Mouse (Mus musculus) intestine, embryonic 14.5 days (tissue): ENCODE data around the gene Ushbp1. TPM values are rescaled to one million over a fixed set of nuclear protein-coding genes. Genes with fewer than 3 reads are reported as not detected.
A peak's percentile ranks its signal among the peaks of the same experiment; 100 is the strongest.

Experiments
- ATAC-seq: fragments of 200-750 bp; cut with Nextera tagmentation; replicated peaks from 2 replicates; pipeline ENCODE4 v1.8.0; 2017; ENCODE audit warnings: low read depth, moderate number of reproducible peaks, moderate TSS enrichment, moderate library complexity; ENCODE audit not compliant: low FRiP score, low TSS enrichment
- DNase-seq: peaks from one replicate; pipeline ENCODE4 v3.0.0-alpha.2; 2018; ENCODE audit warnings: low spot score
- H3K27ac ChIP-seq: fragments of 300-500 bp; sonication (generic); 2 replicates; pipeline ENCODE4 v1.5.1; 2014; ENCODE audit warnings: low read depth, mild to moderate bottlenecking, control low read depth
- H3K27me3 ChIP-seq: fragments of 300-500 bp; sonication (generic); replicated peaks from 2 replicates; pipeline ENCODE4 v1.6.1; 2014; ENCODE audit warnings: low read length, control low read depth; ENCODE audit not compliant: control insufficient read depth, insufficient read depth
- H3K36me3 ChIP-seq: fragments of 300-500 bp; sonication (generic); 2 replicates; pipeline ENCODE4 v1.6.1; 2014; ENCODE audit warnings: low read length, control low read depth; ENCODE audit not compliant: control insufficient read depth, insufficient read depth
- H3K4me1 ChIP-seq: fragments of 300-500 bp; sonication (generic); replicated peaks from 2 replicates; pipeline ENCODE4 v1.6.1; 2014; ENCODE audit warnings: low read length, control low read depth, mixed read lengths; ENCODE audit not compliant: control insufficient read depth, insufficient read depth
- H3K4me2 ChIP-seq: fragments of 300-500 bp; sonication (generic); 2 replicates; pipeline ENCODE4 v1.6.1; 2014; ENCODE audit warnings: low read length
- H3K4me3 ChIP-seq: fragments of 300-500 bp; sonication (generic); 2 replicates; pipeline ENCODE4 v1.5.1; 2014; ENCODE audit warnings: low read depth, low read length, control low read depth, mixed read lengths
- H3K9ac ChIP-seq: fragments of 300-500 bp; sonication (generic); 2 replicates; pipeline ENCODE4 v1.6.1; 2014; ENCODE audit warnings: mild to moderate bottlenecking, low read length
- H3K9me3 ChIP-seq: fragments of 300-500 bp; sonication (generic); 2 replicates; pipeline ENCODE4 v1.6.1; 2016; ENCODE audit warnings: low read length, control low read depth; ENCODE audit not compliant: control insufficient read depth
- WGBS: fragments of 180-500 bp; shearing (Covaris S2); extraction: QIAGEN DNeasy Blood & Tissue Kit; methylation state at CpG from one replicate; pipeline ENCODE4 v1.1.7; 2014; 5-methylcytosine and 5-hydroxymethylcytosine counted together
- polyA plus RNA-seq: library from polyadenylated mRNA; unstranded; fragments of >200 nt; fragmentation: Nextera tagmentation; extraction: Ambion mirVana; gene quantifications from 2 replicates; pipeline ENCODE4 v1.2.1, GENCODE M21; 2014

Gene Ushbp1
- polyA plus RNA-seq, 1 experiment from 2014 or later = 8.3 TPM

DNA sequence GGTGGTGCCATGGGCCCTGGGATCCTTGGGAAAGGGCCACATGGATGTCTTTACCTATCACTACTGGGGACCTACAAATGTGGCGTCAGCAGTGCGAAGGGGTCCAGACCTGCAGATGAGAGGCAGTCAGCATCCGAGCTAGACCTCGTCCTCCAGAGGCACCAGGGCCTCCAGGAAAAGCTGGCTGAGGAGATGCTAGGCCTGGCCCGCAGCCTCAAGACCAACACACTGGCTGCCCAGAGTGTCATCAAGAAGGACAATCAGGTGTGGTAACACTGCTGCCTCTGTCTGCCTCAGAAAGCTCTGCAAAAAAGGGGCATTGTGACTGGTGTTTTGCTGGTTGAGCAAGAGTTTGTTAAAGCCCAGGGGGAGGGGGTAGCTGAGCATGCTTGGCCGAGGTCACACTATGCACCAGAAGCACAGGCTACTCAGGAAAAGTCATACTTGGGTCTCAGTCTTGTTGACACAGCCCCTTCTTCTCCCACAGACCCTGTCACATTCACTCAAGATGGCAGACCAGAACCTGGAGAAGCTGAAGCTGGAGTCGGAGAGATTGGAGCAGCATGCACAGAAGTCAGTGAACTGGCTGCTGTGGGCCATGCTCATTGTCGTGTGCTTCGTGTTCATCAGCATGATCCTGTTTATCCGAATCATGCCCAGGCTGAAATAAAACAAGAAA is 26.4 kb downstream of the Ushbp1 start:
- Histone ChIP-seq H3K9ac (no peak overlapping the region), H3K4me2 (no peak overlapping the region), H3K4me3 (no peak overlapping the region), H3K9me3 (no peaks in the 10 kb centered on the region), H3K27ac (no peak overlapping the region), H3K27me3 (no peaks in the 10 kb centered on the region), H3K4me1 (peaks cover 11% of the 10 kb centered on the region), H3K36me3 (peaks cover 27% of the 10 kb centered on the region)
- no peak for DNase-seq
- 92% methylated on average over 10 of the region's 10 CpGs for WGBS
- no peak for ATAC-seq

GRCm38 (mm10) chr8:71368366-71368765 is 27.2 kb downstream of the Ushbp1 start:
- Histone ChIP-seq H3K36me3 (peaks cover 19% of the 10 kb centered on the region; the same call in 1 of the 2 replicates), H3K4me1 (peaks cover 11% of the 10 kb centered on the region), H3K27ac (0 out of 2 replicates have a peak overlapping the region, but pooled peaks have one; percentile 88), H3K9me3 (no peaks in the 10 kb centered on the region), H3K9ac (no peak overlapping the region; the same call in 1 of the 2 replicates), H3K4me2 (peak overlapping the region; percentile 71), H3K4me3 (0 out of 2 replicates have a peak overlapping the region, but pooled peaks have one; percentile 66), H3K27me3 (no peaks in the 10 kb centered on the region)
- no peak for ATAC-seq
- no peak for DNase-seq

GRCm38 (mm10) chr8:71367529-71368176 is 27.9 kb downstream of the Ushbp1 start:
- H3K36me3 ChIP-seq = peaks cover 12% of the 10 kb centered on the region; the same call in 1 of the 2 replicates
- WGBS = 41% methylated on average over 17 of the region's 17 CpGs
- no peak; the same call in 1 of the 2 replicates for ATAC-seq
- peak overlapping the region; percentile 66 for H3K4me3 ChIP-seq
- DNase-seq = no peak
- no peaks in the 10 kb centered on the region for H3K9me3 ChIP-seq
- H3K9ac ChIP-seq = peak overlapping the region; percentile 64
- H3K4me2 ChIP-seq = peak overlapping the region; percentile 71
- H3K27me3 ChIP-seq = no peaks in the 10 kb centered on the region
- peak overlapping the region; percentile 88 for H3K27ac ChIP-seq
- H3K4me1 ChIP-seq = peaks cover 11% of the 10 kb centered on the region

GRCm38 (mm10) chr8:71366771-71367528 is 28.7 kb downstream of the Ushbp1 start, which contains the start of gene Use1:
TSS of gene Use1 (plus strand) at chr8:71366848.
- Histone ChIP-seq H3K27me3 (no peaks in the 10 kb centered on the region), H3K4me1 (peaks cover 11% of the 10 kb centered on the region), H3K9ac (peak within 1 kb of the TSS; percentile 64), H3K4me3 (peak within 1 kb of the TSS; percentile 66), H3K27ac (peak within 1 kb of the TSS; percentile 88), H3K36me3 (peaks cover 11% of the 10 kb centered on the region; the same call in 1 of the 2 replicates), H3K9me3 (no peaks in the 10 kb centered on the region), H3K4me2 (peak within 1 kb of the TSS; percentile 71)
- WGBS = under 1% methylated on average over 56 of the region's 56 CpGs
- ATAC-seq (peak; percentile 74), DNase-seq (peak; percentile 96)

DNA sequence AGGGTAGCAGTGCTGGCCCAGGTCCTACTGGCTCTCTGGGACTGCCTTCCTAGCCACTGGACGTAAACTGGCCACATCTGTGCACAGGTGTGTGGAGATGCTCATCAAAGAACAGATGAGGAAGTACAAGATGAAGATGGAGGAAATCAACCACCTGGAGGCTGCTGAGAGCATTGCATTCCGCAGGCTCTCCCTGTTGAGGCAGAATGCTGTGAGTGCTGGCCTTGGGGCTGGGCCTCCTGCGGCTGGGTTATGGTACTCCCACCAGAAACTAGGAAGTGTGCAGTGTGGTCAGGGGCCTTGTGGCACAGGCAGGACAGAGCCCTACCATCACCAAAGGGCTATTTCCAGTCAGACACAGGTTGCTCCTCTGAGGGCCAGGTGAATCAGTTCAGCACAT is 37.6 kb downstream of the Ushbp1 start:
- ATAC-seq (no peak), DNase-seq (no peak)
- 80% methylated on average over 3 of the region's 3 CpGs for WGBS
- no peak overlapping the region for H3K9ac ChIP-seq
- H3K27ac ChIP-seq = no peak overlapping the region
- H3K9me3 ChIP-seq = no peaks in the 10 kb centered on the region
- H3K4me1 ChIP-seq = no peaks in the 10 kb centered on the region
- no peak overlapping the region for H3K4me2 ChIP-seq
- H3K36me3 ChIP-seq = peaks cover 80% of the 10 kb centered on the region
- no peak overlapping the region for H3K4me3 ChIP-seq
- H3K27me3 ChIP-seq = no peaks in the 10 kb centered on the region

- 92% methylated on average over 1 of the region's 1 CpGs for WGBS
- Histone ChIP-seq H3K4me3 (no peak overlapping the region), H3K9ac (no peak overlapping the region), H3K4me2 (no peak overlapping the region), H3K27ac (no peak overlapping the region), H3K4me1 (no peaks in the 10 kb centered on the region), H3K27me3 (no peaks in the 10 kb centered on the region), H3K36me3 (peaks cover 87% of the 10 kb centered on the region), H3K9me3 (no peaks in the 10 kb centered on the region)
- ATAC-seq = no peak
- DNase-seq = no peak
These were observed 44.1 kb downstream of the Ushbp1 start for GRCm38 (mm10) chr8:71351520-71351919.

- no peak overlapping the region for H3K4me2 ChIP-seq
- peaks cover 87% of the 10 kb centered on the region for H3K36me3 ChIP-seq
- ATAC-seq = no peak
- 71% methylated on average over 3 of the region's 3 CpGs for WGBS
- no peaks in the 10 kb centered on the region for H3K27me3 ChIP-seq
- H3K4me3 ChIP-seq = no peak overlapping the region
- H3K27ac ChIP-seq = no peak overlapping the region
- DNase-seq = no peak
- H3K9ac ChIP-seq = no peak overlapping the region
- H3K4me1 ChIP-seq = no peaks in the 10 kb centered on the region
- H3K9me3 ChIP-seq = no peaks in the 10 kb centered on the region
These were observed 44.5 kb downstream of the Ushbp1 start for GRCm38 (mm10) chr8:71351117-71351516.

DNA sequence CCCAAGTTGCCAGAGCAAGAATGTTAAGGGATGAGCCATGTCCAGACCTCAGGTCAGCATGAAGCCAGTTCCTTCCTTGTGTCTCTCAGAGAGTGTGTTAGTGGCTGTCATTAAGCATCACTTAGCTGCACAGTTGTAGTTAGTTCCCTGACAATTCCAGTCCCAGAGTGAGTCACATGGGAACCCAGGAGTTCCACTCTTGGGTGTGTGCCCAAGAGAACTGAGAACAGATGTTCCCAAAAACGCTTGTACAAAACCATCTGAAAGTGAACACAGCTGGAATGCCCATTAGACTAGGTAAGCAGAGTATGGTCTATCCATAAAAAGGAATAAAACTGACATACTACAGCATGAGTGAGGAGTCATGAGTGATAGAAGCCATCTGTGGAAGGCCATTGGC is 49.0 kb downstream of the Ushbp1 start:
- Histone ChIP-seq H3K27me3 (no peaks in the 10 kb centered on the region), H3K36me3 (peaks cover 89% of the 10 kb centered on the region), H3K4me3 (no peak overlapping the region), H3K9me3 (no peaks in the 10 kb centered on the region), H3K9ac (no peak overlapping the region), H3K4me1 (no peaks in the 10 kb centered on the region), H3K27ac (no peak overlapping the region), H3K4me2 (no peak overlapping the region)
- ATAC-seq (no peak), DNase-seq (no peak)
- 82% methylated on average over 1 of the region's 1 CpGs for WGBS
